Mouse (Mus musculus): ENCODE data around the gene Sec22c.

GRCm38 (mm10) chr9:121656322-121656721 is 49.0 kb downstream of the Sec22c start:
- TF ChIP-seq CTCF (IDR thresholded peaks at IDR 0.05; ENCODE audit: insufficient read depth, low read length) = no peak
- TF ChIP-seq POLR2A (IDR thresholded peaks at IDR 0.05; ENCODE audit: borderline replicate concordance, extremely low read depth, low read depth, low read length) = no peak
